Comparison of ENCODE assay signal across 33 mouse cellular contexts in the genomic region with DNA sequence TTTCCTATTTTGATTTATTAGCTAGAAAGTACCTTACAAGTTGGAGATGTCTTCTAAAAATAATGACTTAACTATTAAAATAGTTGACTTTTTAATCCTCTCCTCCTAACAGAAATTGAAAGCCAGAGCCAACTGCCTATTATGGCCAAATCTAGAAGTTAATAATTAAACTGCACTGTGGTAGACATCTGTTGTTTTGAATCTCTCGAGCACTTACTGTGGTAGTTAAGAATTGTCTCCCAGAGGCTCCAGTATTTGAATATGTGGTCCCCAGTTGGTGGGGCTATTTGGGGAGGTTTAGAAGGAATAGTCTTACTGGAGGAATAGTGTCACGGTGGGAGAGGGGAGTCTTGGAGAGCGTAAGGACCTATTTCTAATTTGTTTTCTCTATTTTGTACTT. TPM values are rescaled to one million over a fixed set of nuclear protein-coding genes. Genes with fewer than 3 reads are reported as not detected.
A peak's percentile ranks its signal among the peaks of the same experiment; 100 is the strongest.
DNase-seq lines count a peak whose midpoint lies in the region; ATAC-seq and TF ChIP-seq lines count a peak whose summit lies in the region.
"Had no signal": no experiment of that assay in that cellular context is flagged by ENCODE, and none has a peak within 500 bp of the region (broad histone marks: within the 10 kb centered on the region; RNA-seq: fewer than 3 reads in every experiment).

No protein-coding gene starts in this region.

- H3K27ac ChIP-seq in liver, adult 2 months (replicated peaks; ENCODE audit: insufficient read depth, low read depth, low read length), result 0 out of 2 replicates have a peak overlapping the region, but pooled peaks have one; percentile 31
- no peak overlapping the region for H3K27ac ChIP-seq in liver, embryonic 12.5 days
- no peak overlapping the region for H3K27ac ChIP-seq in thymus, adult 2 months (ENCODE audit: control insufficient read depth, insufficient read depth, low read length)
- H3K27ac ChIP-seq: embryonic facial prominence, embryonic 10.5 days; embryonic facial prominence, embryonic 13.5 days; forebrain, embryonic 13.5 days; heart, adult 2 months; heart, embryonic 10.5 days; heart, embryonic 13.5 days; hindbrain, embryonic 14.5 days had no signal

- TF ChIP-seq POLR2A in liver, adult 2 months (IDR thresholded peaks at IDR 0.05; ENCODE audit: extremely low read depth, insufficient read depth, low read length), result no peak
- no peak for TF ChIP-seq POLR2A in thymus, adult 2 months (IDR thresholded peaks at IDR 0.05; ENCODE audit: control insufficient read depth, extremely low read depth, insufficient read depth, low read length, poor library complexity)

- no peaks in the 10 kb centered on the region; the same call in 1 of the 2 replicates for H3K79me2 ChIP-seq in liver, adult 2 months (ENCODE audit: control insufficient read depth, insufficient read depth, low read length)

- no peaks in the 10 kb centered on the region for H3K27me3 ChIP-seq in liver, adult 2 months (ENCODE audit: control insufficient read depth, insufficient read depth, low read length)
- H3K27me3 ChIP-seq in liver, embryonic 12.5 days (replicated peaks), result no peaks in the 10 kb centered on the region
- no peaks in the 10 kb centered on the region for H3K27me3 ChIP-seq in thymus, adult 2 months (ENCODE audit: control insufficient read depth, insufficient read depth, low read length)
- H3K27me3 ChIP-seq: embryonic facial prominence, embryonic 13.5 days; forebrain, embryonic 13.5 days; heart, embryonic 13.5 days had no signal

- H3K9me3 ChIP-seq in liver, embryonic 12.5 days (replicated peaks), result no peaks in the 10 kb centered on the region
- H3K9me3 ChIP-seq: embryonic facial prominence, embryonic 10.5 days; embryonic facial prominence, embryonic 13.5 days; heart, embryonic 10.5 days had no signal

- no peaks in the 10 kb centered on the region for H3K36me3 ChIP-seq in liver, adult 2 months (ENCODE audit: control insufficient read depth, insufficient read depth, low read length)
- no peaks in the 10 kb centered on the region for H3K36me3 ChIP-seq in liver, embryonic 12.5 days
- H3K36me3 ChIP-seq in thymus, adult 2 months (ENCODE audit: control insufficient read depth, insufficient read depth, low read length), result no peaks in the 10 kb centered on the region
- H3K36me3 ChIP-seq: embryonic facial prominence, embryonic 10.5 days; embryonic facial prominence, embryonic 13.5 days; heart, embryonic 10.5 days; heart, embryonic 13.5 days had no signal

- WGBS in liver, adult 2 months, result 56% methylated on average over 3 of the region's 3 CpGs
- 69% methylated on average over 3 of the region's 3 CpGs for WGBS in liver, embryonic 12.5 days (ENCODE audit: insufficient replicate concordance)
- 96% methylated on average over 3 of the region's 3 CpGs for WGBS in thymus, adult 2 months

- H3K9ac ChIP-seq in liver, adult 2 months (ENCODE audit: low read depth, low read length), result no peak overlapping the region
- H3K9ac ChIP-seq in liver, embryonic 12.5 days, result no peak overlapping the region
- H3K9ac ChIP-seq: embryonic facial prominence, embryonic 13.5 days; forebrain, embryonic 13.5 days; heart, embryonic 13.5 days; hindbrain, embryonic 14.5 days had no signal

- no peak overlapping the region for H3K4me2 ChIP-seq in liver, embryonic 12.5 days
- H3K4me2 ChIP-seq: embryonic facial prominence, embryonic 13.5 days; forebrain, embryonic 13.5 days; heart, embryonic 13.5 days; hindbrain, embryonic 14.5 days had no signal

- H3K4me3 ChIP-seq in liver, adult 2 months (ENCODE audit: insufficient read depth, low read depth, low read length), result no peak overlapping the region
- no peak overlapping the region for H3K4me3 ChIP-seq in liver, embryonic 12.5 days
- H3K4me3 ChIP-seq in thymus, adult 2 months (ENCODE audit: control insufficient read depth, insufficient read depth, low read length), result no peak overlapping the region
- H3K4me3 ChIP-seq: embryonic facial prominence, embryonic 10.5 days; embryonic facial prominence, embryonic 13.5 days; erythroblast, embryonic 14.5 days; forebrain, embryonic 13.5 days; heart, adult 2 months; heart, embryonic 10.5 days; heart, embryonic 13.5 days had no signal

- no peak for TF ChIP-seq CTCF in liver, adult 2 months (IDR thresholded peaks at IDR 0.05; ENCODE audit: low read depth, low read length)
- TF ChIP-seq CTCF in thymus, adult 2 months (IDR thresholded peaks at IDR 0.05; ENCODE audit: borderline replicate concordance, control insufficient read depth, extremely low read depth, insufficient read depth, low read length, poor library complexity), result no peak

- peaks cover 4% of the 10 kb centered on the region; the same call in 1 of the 2 replicates for H3K4me1 ChIP-seq in liver, adult 2 months (ENCODE audit: control insufficient read depth, insufficient read depth, low read length)
- H3K4me1 ChIP-seq in liver, embryonic 12.5 days, result no peaks in the 10 kb centered on the region
- peaks cover 2% of the 10 kb centered on the region; the same call in 1 of the 2 replicates for H3K4me1 ChIP-seq in thymus, adult 2 months (replicated peaks; ENCODE audit: control insufficient read depth, insufficient read depth, low read length)
- H3K4me1 ChIP-seq: embryonic facial prominence, embryonic 10.5 days; embryonic facial prominence, embryonic 13.5 days; forebrain, embryonic 13.5 days; heart, embryonic 10.5 days; heart, embryonic 13.5 days had no signal

- ATAC-seq in liver, embryonic 12.5 days, result no peak
- ATAC-seq: forebrain, embryonic 13.5 days; forebrain, embryonic 16.5 days had no signal

- peak; percentile 48 for DNase-seq in kidney, adult 11 months
- DNase-seq in kidney, postnatal 10 days, result no peak
- DNase-seq in kidney, adult 8-10 months, result peak; percentile 42 to 84
- no peak for DNase-seq in kidney, postnatal 25 days
- DNase-seq in liver, adult 2 months (ENCODE audit: extremely low read depth, low read depth, low spot score), result peak; percentile 85
- peak; percentile 46 for DNase-seq in kidney, postnatal 14 days
- no peak for DNase-seq in thymus, adult 2 months
- DNase-seq: adrenal gland, postnatal 10 days; adrenal gland, postnatal 36 days; cerebellum, adult 18-20 months; cerebellum, adult 9-10 months; cerebellum, postnatal 25 days; gastrocnemius, postnatal 10 days; gastrocnemius, postnatal 36 days; heart, adult 2 months; heart, postnatal 14 days; heart, postnatal 4 days had no signal

RNA-seq across cellular contexts. Expression of a gene that starts 18.2 kb away (rescaled TPM):
- not detected in 2 replicates for total RNA-seq in liver, adult 2 months (2014; rRNA removed)
- polyA plus RNA-seq in liver, adult 2 months (2012; rRNA removed), result not detected in 2 replicates
- polyA plus RNA-seq in liver, embryonic 12.5 days (2016; fragmentation: Nextera tagmentation; extraction: Ambion mirVana), result not detected in 2 replicates
- polyA plus RNA-seq in thymus, adult 2 months (2012; rRNA removed), result not detected in 2 replicates
- total RNA-seq: adrenal gland, adult 18-20 months; adrenal gland, postnatal 10 days; adrenal gland, postnatal 36 days; common myeloid progenitor, adult 5-6 weeks; ES-E14; gastrocnemius, adult 18-20 months; gastrocnemius, postnatal 10 days; gastrocnemius, postnatal 36 days; granulocyte monocyte progenitor cell, adult 5-6 weeks; heart, adult 2 months; heart, postnatal 14 days; heart, postnatal 4 days had no signal
- polyA plus RNA-seq: embryonic facial prominence, embryonic 10.5 days; embryonic facial prominence, embryonic 13.5 days; erythroblast, embryonic 14.5 days; forebrain, embryonic 13.5 days; forebrain, embryonic 16.5 days; heart, adult 2 months; heart, embryonic 10.5 days; heart, embryonic 13.5 days; heart, embryonic 16.5 days; hindbrain, embryonic 11.5 days; hindbrain, embryonic 14.5 days had no signal

Comparison
In these comparisons a context has a peak if more than half of its experiments do, and no peak if none do; other contexts are left out.
1. DNase-seq: peak in kidney, adult 11 months (single experiment), kidney, adult 8-10 months (2 of 2), liver, adult 2 months (single experiment) and kidney, postnatal 14 days (single experiment); none in kidney, postnatal 10 days (single experiment), kidney, postnatal 25 days (0 of 2) and thymus, adult 2 months (single experiment).